20 mouse cellular contexts compared by ENCODE assay signal in the genomic region with DNA sequence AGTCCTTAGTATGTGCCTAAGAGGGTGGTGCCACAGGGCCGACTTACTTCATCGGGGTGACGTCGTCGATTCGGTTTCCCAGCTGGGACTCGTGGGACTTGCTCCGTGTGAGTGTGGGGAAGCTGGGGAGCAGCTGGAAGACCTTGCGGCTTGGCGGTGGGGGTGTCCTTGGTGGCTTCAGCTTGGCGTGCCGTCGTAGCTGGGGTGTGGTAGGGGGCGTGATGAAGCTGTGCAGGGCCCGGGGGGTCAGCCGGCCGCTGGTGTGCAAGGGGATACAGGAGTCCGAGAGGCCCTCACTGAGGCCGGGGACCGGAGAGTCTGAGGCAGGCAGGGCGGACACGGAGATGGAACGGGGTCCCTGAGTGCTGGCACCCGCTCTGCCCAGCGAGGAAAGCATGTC.
"Had no signal": no experiment of that assay in that cellular context is flagged by ENCODE, and none has a peak within 500 bp of the region (broad histone marks: within the 10 kb centered on the region; RNA-seq: fewer than 3 reads in every experiment).

No protein-coding gene starts in this region.

- H3K27me3 ChIP-seq: lung, embryonic 15.5 days; megakaryocyte, embryonic 14.5 days; neural tube, embryonic 12.5 days; neural tube, embryonic 15.5 days had no signal

- H3K9ac ChIP-seq: liver, embryonic 14.5 days; lung, embryonic 15.5 days; neural tube, embryonic 12.5 days; neural tube, embryonic 15.5 days had no signal

- DNase-seq: kidney, adult 18-20 months; kidney, adult 9 months; kidney, postnatal 14 days; kidney, postnatal 4 days; lung, adult 18-20 months; lung, postnatal 10 days; lung, postnatal 36 days; midbrain, embryonic 14.5 days; right cerebral cortex, adult 18-20 months; right cerebral cortex, postnatal 14 days; right cerebral cortex, postnatal 4 days; spleen, adult 18-20 months; thymus, adult 2 months; thymus, postnatal 14 days had no signal

- H3K27ac ChIP-seq: liver, embryonic 14.5 days; lung, embryonic 15.5 days; neural tube, embryonic 12.5 days; neural tube, embryonic 15.5 days had no signal

- H3K9me3 ChIP-seq: lung, embryonic 15.5 days; neural tube, embryonic 12.5 days; neural tube, embryonic 15.5 days had no signal

- H3K4me2 ChIP-seq: lung, embryonic 15.5 days; midbrain, embryonic 11.5 days; neural tube, embryonic 12.5 days; neural tube, embryonic 15.5 days had no signal

- H3K4me3 ChIP-seq: lung, embryonic 15.5 days; neural tube, embryonic 12.5 days; neural tube, embryonic 15.5 days had no signal
